Mouse (Mus musculus) lung, postnatal 10 days (tissue): ENCODE measurements around the gene Rac2.

Experiments used
- DNase-seq: peaks from one replicate; pipeline ENCODE4 v3.0.0; 2021

Gene Rac2

GRCm38 (mm10) chr15:78572658-78573397 is at the start of gene Rac2:
TSS of gene Rac2 (minus strand) at chr15:78572783.
- DNase-seq, result peak; percentile 43

GRCm38 (mm10) chr15:78616973-78617372 is 44.4 kb upstream of the Rac2 start:
- DNase-seq, result no peak

- DNase-seq, result no peak
Observed at GRCm38 (mm10) chr15:78614536-78614935, 42.0 kb upstream of the Rac2 start.

- no peak for DNase-seq
Observed at GRCm38 (mm10) chr15:78610705-78611462, 38.3 kb upstream of the Rac2 start.

GRCm38 (mm10) chr15:78607463-78607862 is 34.9 kb upstream of the Rac2 start:
- no peak for DNase-seq

GRCm38 (mm10) chr15:78606059-78606458 is 33.5 kb upstream of the Rac2 start:
- no peak for DNase-seq

GRCm38 (mm10) chr15:78605371-78605791 is 32.8 kb upstream of the Rac2 start:
- peak; percentile 31 for DNase-seq

GRCm38 (mm10) chr15:78604255-78604654 is 31.7 kb upstream of the Rac2 start:
- no peak for DNase-seq

- DNase-seq, result no peak
Observed at GRCm38 (mm10) chr15:78601180-78601579, 28.6 kb upstream of the Rac2 start.

- no peak for DNase-seq
Observed at GRCm38 (mm10) chr15:78599529-78600193, 27.1 kb upstream of the Rac2 start.

GRCm38 (mm10) chr15:78599124-78599523 is 26.5 kb upstream of the Rac2 start:
- DNase-seq, result no peak

GRCm38 (mm10) chr15:78597729-78598128 is 25.1 kb upstream of the Rac2 start:
- DNase-seq, result peak; percentile 51

GRCm38 (mm10) chr15:78596914-78597313 is 24.3 kb upstream of the Rac2 start, which contains the start of gene Cyth4:
TSS of gene Cyth4 (plus strand) at chr15:78597047.
- peak; percentile 78 for DNase-seq

- DNase-seq, result no peak
Observed at GRCm38 (mm10) chr15:78596504-78596903, 23.9 kb upstream of the Rac2 start.

GRCm38 (mm10) chr15:78595468-78595867 is 22.9 kb upstream of the Rac2 start:
- DNase-seq, result no peak

- peak; percentile 58 for DNase-seq
Observed at GRCm38 (mm10) chr15:78594831-78595230, 22.2 kb upstream of the Rac2 start.

- DNase-seq, result no peak
Observed at GRCm38 (mm10) chr15:78593896-78594425, 21.4 kb upstream of the Rac2 start.

GRCm38 (mm10) chr15:78592452-78592968 is 19.9 kb upstream of the Rac2 start:
- DNase-seq, result no peak

- peak; percentile 40 for DNase-seq
Observed at GRCm38 (mm10) chr15:78591680-78592451, 19.3 kb upstream of the Rac2 start.

GRCm38 (mm10) chr15:78590785-78591184 is 18.2 kb upstream of the Rac2 start:
- DNase-seq, result no peak

- no peak for DNase-seq
Observed at GRCm38 (mm10) chr15:78589936-78590335, 17.4 kb upstream of the Rac2 start.

- DNase-seq, result no peak
Observed at GRCm38 (mm10) chr15:78588900-78589299, 16.3 kb upstream of the Rac2 start.
